Mouse (Mus musculus): ENCODE data around the gene Dctn5. TPM values are rescaled to one million over a fixed set of nuclear protein-coding genes. Genes with fewer than 3 reads are reported as not detected.

Gene Dctn5
- 24.9 and 28.6 TPM in 2 replicates for polyA plus RNA-seq (2012; rRNA removed)

GRCm38 (mm10) chr7:122132497-122133337 is at the start of gene Dctn5, which contains the start of gene Palb2:
Gene Dctn5, plus strand, starts transcription at chr7:122133041.
Gene Palb2, minus strand, starts transcription at chr7:122132985.

GRCm38 (mm10) chr7:122101747-122102244 is 31.0 kb upstream of the Dctn5 start, which contains the start of gene Ndufab1:
Gene Ndufab1, minus strand, starts transcription at chr7:122101886.

GRCm38 (mm10) chr7:122158915-122159902 is 26.4 kb downstream of the Dctn5 start, which contains the start of gene Plk1:
Gene Plk1, plus strand, starts transcription at chr7:122159439.

GRCm38 (mm10) chr7:122186043-122186442 is 53.2 kb downstream of the Dctn5 start, which contains the start of gene Ern2:
Gene Ern2, minus strand, starts transcription at chr7:122186207.

Other genes starting within 250 kb of the Dctn5 start
- 11.5 and 12.0 TPM in 2 replicates for gene Cog7, start 151.3 kb upstream of the Dctn5 start, polyA plus RNA-seq (2012; rRNA removed)
- 31.3 and 79.7 TPM in 2 replicates for gene Gga2, start 111.8 kb upstream of the Dctn5 start, polyA plus RNA-seq (2012; rRNA removed)
- gene Ubfd1, start 65.9 kb upstream of the Dctn5 start, polyA plus RNA-seq (2012; rRNA removed), result 6.2 and 9.9 TPM in 2 replicates
- 5.0 and 6.8 TPM in 2 replicates for gene Ears2, start 65.8 kb upstream of the Dctn5 start, polyA plus RNA-seq (2012; rRNA removed)
- 737 and 2,147 TPM in 2 replicates for gene Ndufab1, start 31.2 kb upstream of the Dctn5 start, polyA plus RNA-seq (2012; rRNA removed)
- 0.38 and 0.88 TPM in 2 replicates for gene Palb2, start 56 bp upstream of the Dctn5 start, polyA plus RNA-seq (2012; rRNA removed)
- 5.5 and 8.8 TPM in 2 replicates for gene Plk1, start 26.4 kb downstream of the Dctn5 start, polyA plus RNA-seq (2012; rRNA removed)
- gene Ern2, start 53.2 kb downstream of the Dctn5 start, polyA plus RNA-seq (2012; rRNA removed), result 70.5 and 84.0 TPM in 2 replicates
- 4.0 and 5.5 TPM in 2 replicates for gene Chp2, start 86.5 kb downstream of the Dctn5 start, polyA plus RNA-seq (2012; rRNA removed)
- gene Prkcb, start 155.7 kb downstream of the Dctn5 start, polyA plus RNA-seq (2012; rRNA removed), result 2.3 and 2.5 TPM in 2 replicates